Mouse (Mus musculus): ENCODE data around the gene Ppl. TPM values are rescaled to one million over a fixed set of nuclear protein-coding genes. Genes with fewer than 3 reads are reported as not detected.

The Ppl gene
- polyA plus RNA-seq, 1 experiment, result 0.02 TPM

DNA sequence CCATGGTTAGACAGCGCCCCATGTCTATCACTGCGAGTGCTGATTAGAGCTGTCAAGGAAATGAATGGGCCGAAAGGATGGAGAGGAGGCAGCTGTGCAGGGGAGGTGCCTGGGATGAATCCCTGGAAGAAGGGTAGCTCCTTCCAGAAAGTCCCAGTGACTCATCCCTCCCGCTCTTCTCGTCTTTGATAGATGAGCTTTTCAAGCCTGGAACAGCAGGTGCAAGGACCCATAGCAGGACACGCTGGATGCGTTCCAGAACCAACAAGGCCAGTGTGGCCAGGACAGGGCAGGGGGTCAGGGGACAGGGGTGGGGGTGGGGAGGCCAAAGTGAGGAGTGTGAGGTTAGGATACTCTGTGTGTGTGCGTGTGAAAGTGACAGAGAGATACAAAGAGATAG, 27.0 kb upstream of the Ppl start:
- TF ChIP-seq MYOD1 (IDR thresholded peaks at IDR 0.05; ENCODE audit: control insufficient read depth in 1 of 3, insufficient read length in 2 of 3, low read depth in 2 of 3) (peak; percentile 79 to 94 (median 91)), SRF (IDR thresholded peaks at IDR 0.05; ENCODE audit: control insufficient read depth, insufficient read length, low read depth) (no peak), TCF12 (IDR thresholded peaks at IDR 0.05; ENCODE audit: insufficient read depth, poor library complexity, severe bottlenecking) (peak; percentile 70), E2F4 (IDR thresholded peaks at IDR 0.05; ENCODE audit: insufficient read depth) (no peak), POLR2AphosphoS2 (IDR thresholded peaks at IDR 0.05; ENCODE audit: insufficient read length, low read depth) (no peak), USF1 (IDR thresholded peaks at IDR 0.05; ENCODE audit: low read depth) (no peak), REST (IDR thresholded peaks at IDR 0.05; ENCODE audit: insufficient read depth, insufficient read length) (no peak), MYOG (IDR thresholded peaks at IDR 0.05; ENCODE audit: control insufficient read depth in 1 of 3, insufficient read depth in 1 of 3, insufficient read length in 2 of 3, low read depth in 2 of 3) (peak; percentile 44 to 86 (median 83))
- Histone ChIP-seq H3K4me3 (no peak overlapping the region), H3ac (ENCODE audit: control insufficient read depth, insufficient read length) (no peak overlapping the region), H3K27me3 (ENCODE audit: control insufficient read depth, insufficient read depth, insufficient read length) (peaks cover 19% of the 10 kb centered on the region), H3K79me2 (ENCODE audit: control insufficient read depth, insufficient read depth) (no peaks in the 10 kb centered on the region), H3K4me2 (ENCODE audit: low read depth) (peak overlapping the region; percentile 42), H3K36me3 (ENCODE audit: control insufficient read depth, insufficient read depth) (no peaks in the 10 kb centered on the region)

DNA sequence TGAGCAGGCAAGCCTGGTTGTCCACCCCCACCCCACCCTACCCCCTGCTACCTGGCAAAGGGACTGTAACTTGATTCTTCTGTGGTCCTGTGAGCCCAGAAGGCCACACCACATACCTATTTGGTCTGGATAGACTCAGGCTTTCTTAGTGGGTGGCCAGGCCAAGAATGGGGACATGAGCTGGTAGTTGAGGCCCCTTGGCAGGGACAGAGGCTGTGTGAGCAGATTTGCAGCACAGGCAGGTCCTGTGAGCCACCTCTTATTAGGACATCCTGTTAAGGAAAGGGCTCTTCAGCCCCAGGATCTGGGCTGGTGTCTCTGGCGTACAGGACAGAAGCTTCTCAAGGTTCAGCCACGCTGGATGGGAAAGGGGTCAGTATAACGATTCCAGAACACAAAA, 24.9 kb upstream of the Ppl start:
- Histone ChIP-seq H3K27me3 (ENCODE audit: control insufficient read depth, insufficient read depth, insufficient read length) (peaks cover 19% of the 10 kb centered on the region), H3K79me2 (ENCODE audit: control insufficient read depth, insufficient read depth) (no peaks in the 10 kb centered on the region), H3K4me3 (no peak overlapping the region), H3ac (ENCODE audit: control insufficient read depth, insufficient read length) (no peak overlapping the region), H3K4me2 (ENCODE audit: low read depth) (no peak overlapping the region), H3K36me3 (ENCODE audit: control insufficient read depth, insufficient read depth) (no peaks in the 10 kb centered on the region)
- TF ChIP-seq REST (IDR thresholded peaks at IDR 0.05; ENCODE audit: insufficient read depth, insufficient read length) (no peak), MYOG (IDR thresholded peaks at IDR 0.05; ENCODE audit: control insufficient read depth in 1 of 3, insufficient read depth in 1 of 3, insufficient read length in 2 of 3, low read depth in 2 of 3) (no peak), POLR2A (IDR thresholded peaks at IDR 0.05; ENCODE audit: insufficient read length, low read depth) (no peak), MYOD1 (IDR thresholded peaks at IDR 0.05; ENCODE audit: control insufficient read depth in 1 of 3, insufficient read length in 2 of 3, low read depth in 2 of 3) (no peak), E2F4 (IDR thresholded peaks at IDR 0.05; ENCODE audit: insufficient read depth) (no peak), TCF3 (IDR thresholded peaks at IDR 0.05; ENCODE audit: insufficient read length, low read depth) (no peak), USF1 (IDR thresholded peaks at IDR 0.05; ENCODE audit: low read depth) (no peak), TCF12 (IDR thresholded peaks at IDR 0.05; ENCODE audit: insufficient read depth, poor library complexity, severe bottlenecking) (no peak), POLR2AphosphoS2 (IDR thresholded peaks at IDR 0.05; ENCODE audit: insufficient read length, low read depth) (no peak), MAX (IDR thresholded peaks at IDR 0.05; ENCODE audit: low read depth) (no peak), CEBPB (IDR thresholded peaks at IDR 0.05; ENCODE audit: insufficient read depth, poor library complexity, severe bottlenecking) (no peak), SRF (IDR thresholded peaks at IDR 0.05; ENCODE audit: control insufficient read depth, insufficient read length, low read depth) (no peak)

DNA sequence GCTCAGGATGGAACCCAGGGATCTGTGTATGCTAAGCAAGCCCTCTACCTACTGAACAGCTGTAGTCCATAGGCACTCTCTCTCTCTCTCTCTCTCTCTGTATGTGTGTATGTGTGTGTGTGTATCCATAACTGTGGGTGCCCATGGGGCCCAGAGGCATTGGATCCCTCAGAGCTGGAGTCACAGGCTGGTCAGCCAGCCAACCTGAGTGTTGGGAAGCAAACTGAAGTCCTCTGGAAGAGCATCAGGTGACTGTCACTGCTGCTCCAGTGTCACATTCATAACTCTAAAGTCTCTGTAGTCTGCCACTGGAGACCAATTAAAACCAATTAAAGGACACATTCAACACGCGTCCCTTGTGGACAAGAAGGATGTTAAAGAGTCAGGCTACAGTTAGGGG, 24.3 kb upstream of the Ppl start:
- Histone ChIP-seq H3K27me3 (ENCODE audit: control insufficient read depth, insufficient read depth, insufficient read length) (peaks cover 19% of the 10 kb centered on the region), H3K4me3 (no peak overlapping the region), H3ac (ENCODE audit: control insufficient read depth, insufficient read length) (no peak overlapping the region), H3K4me2 (ENCODE audit: low read depth) (no peak overlapping the region), H3K36me3 (ENCODE audit: control insufficient read depth, insufficient read depth) (no peaks in the 10 kb centered on the region), H3K79me2 (ENCODE audit: control insufficient read depth, insufficient read depth) (no peaks in the 10 kb centered on the region)
- TF ChIP-seq TCF3 (IDR thresholded peaks at IDR 0.05; ENCODE audit: insufficient read length, low read depth) (no peak), MYOG (IDR thresholded peaks at IDR 0.05; ENCODE audit: control insufficient read depth in 1 of 3, insufficient read depth in 1 of 3, insufficient read length in 2 of 3, low read depth in 2 of 3) (no peak), SRF (IDR thresholded peaks at IDR 0.05; ENCODE audit: control insufficient read depth, insufficient read length, low read depth) (no peak), E2F4 (IDR thresholded peaks at IDR 0.05; ENCODE audit: insufficient read depth) (no peak), MYOD1 (IDR thresholded peaks at IDR 0.05; ENCODE audit: control insufficient read depth in 1 of 3, insufficient read length in 2 of 3, low read depth in 2 of 3) (no peak), USF1 (IDR thresholded peaks at IDR 0.05; ENCODE audit: low read depth) (no peak), TCF12 (IDR thresholded peaks at IDR 0.05; ENCODE audit: insufficient read depth, poor library complexity, severe bottlenecking) (no peak), POLR2AphosphoS2 (IDR thresholded peaks at IDR 0.05; ENCODE audit: insufficient read length, low read depth) (no peak), REST (IDR thresholded peaks at IDR 0.05; ENCODE audit: insufficient read depth, insufficient read length) (no peak), MAX (IDR thresholded peaks at IDR 0.05; ENCODE audit: low read depth) (no peak), POLR2A (IDR thresholded peaks at IDR 0.05; ENCODE audit: insufficient read length, low read depth) (no peak), CEBPB (IDR thresholded peaks at IDR 0.05; ENCODE audit: insufficient read depth, poor library complexity, severe bottlenecking) (no peak)

DNA sequence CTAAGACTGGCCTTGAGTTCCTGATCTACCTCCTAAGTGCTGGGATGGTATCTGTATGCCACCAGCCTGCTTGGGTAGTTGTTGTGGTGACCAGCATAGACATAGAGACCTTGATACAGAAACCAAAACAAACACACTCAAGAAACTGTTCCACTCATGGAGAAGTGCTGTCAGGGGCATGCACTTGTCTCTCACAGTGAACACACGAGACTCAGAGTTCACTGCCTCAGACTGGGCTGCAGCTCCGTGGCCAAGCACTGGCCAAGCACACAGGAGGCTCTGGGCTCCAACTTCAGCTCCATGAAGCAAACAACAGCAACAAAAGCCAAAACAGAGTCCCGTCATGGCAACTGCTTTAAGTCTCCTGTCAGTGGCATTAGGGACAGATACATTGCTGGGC, 22.8 kb upstream of the Ppl start:
- Histone ChIP-seq H3ac (ENCODE audit: control insufficient read depth, insufficient read length) (no peak overlapping the region), H3K36me3 (ENCODE audit: control insufficient read depth, insufficient read depth) (no peaks in the 10 kb centered on the region), H3K4me3 (no peak overlapping the region), H3K27me3 (ENCODE audit: control insufficient read depth, insufficient read depth, insufficient read length) (peaks cover 11% of the 10 kb centered on the region), H3K79me2 (ENCODE audit: control insufficient read depth, insufficient read depth) (no peaks in the 10 kb centered on the region), H3K4me2 (ENCODE audit: low read depth) (no peak overlapping the region)
- TF ChIP-seq MAX (IDR thresholded peaks at IDR 0.05; ENCODE audit: low read depth) (no peak), POLR2AphosphoS2 (IDR thresholded peaks at IDR 0.05; ENCODE audit: insufficient read length, low read depth) (no peak), POLR2A (IDR thresholded peaks at IDR 0.05; ENCODE audit: insufficient read length, low read depth) (no peak), E2F4 (IDR thresholded peaks at IDR 0.05; ENCODE audit: insufficient read depth) (no peak), TCF12 (IDR thresholded peaks at IDR 0.05; ENCODE audit: insufficient read depth, poor library complexity, severe bottlenecking) (no peak), MYOD1 (IDR thresholded peaks at IDR 0.05; ENCODE audit: control insufficient read depth in 1 of 3, insufficient read length in 2 of 3, low read depth in 2 of 3) (no peak), USF1 (IDR thresholded peaks at IDR 0.05; ENCODE audit: low read depth) (no peak), SRF (IDR thresholded peaks at IDR 0.05; ENCODE audit: control insufficient read depth, insufficient read length, low read depth) (no peak), CEBPB (IDR thresholded peaks at IDR 0.05; ENCODE audit: insufficient read depth, poor library complexity, severe bottlenecking) (no peak), REST (IDR thresholded peaks at IDR 0.05; ENCODE audit: insufficient read depth, insufficient read length) (no peak), TCF3 (IDR thresholded peaks at IDR 0.05; ENCODE audit: insufficient read length, low read depth) (no peak), MYOG (IDR thresholded peaks at IDR 0.05; ENCODE audit: control insufficient read depth in 1 of 3, insufficient read depth in 1 of 3, insufficient read length in 2 of 3, low read depth in 2 of 3) (no peak)

Data from myocyte (in vitro differentiated cells).